Mouse (Mus musculus) ES-E14 (cell line): ENCODE measurements around the gene Gtf2f1.
A peak's percentile ranks its signal among the peaks of the same experiment; 100 is the strongest.

Source experiments
- CHD2 ChIP-seq: IDR thresholded peaks from 2 replicates; pipeline ENCODE4 v1.6.1; 2014; ENCODE audit warnings: mild to moderate bottlenecking, low read depth, low read length, inconsistent platforms
- HCFC1 ChIP-seq: IDR thresholded peaks from 2 replicates; pipeline ENCODE4 v1.6.1; 2012; ENCODE audit warnings: low read length, inconsistent platforms, borderline replicate concordance; ENCODE audit not compliant: insufficient read depth
- ZC3H11A ChIP-seq: IDR thresholded peaks from 2 replicates; pipeline ENCODE4 v1.6.1; 2012; ENCODE audit warnings: low read depth, mild to moderate bottlenecking, inconsistent platforms, low read length, borderline replicate concordance
- ZNF384 ChIP-seq: IDR thresholded peaks from 2 replicates; pipeline ENCODE4 v1.6.1; 2012; ENCODE audit warnings: low read depth, low read length, inconsistent platforms

- TF ChIP-seq CHD2 = no peak
- TF ChIP-seq ZNF384 = no peak
- peak; percentile 89; the same call in 1 of the 2 replicates for TF ChIP-seq HCFC1
- TF ChIP-seq ZC3H11A = no peak
Observed at GRCm38 (mm10) chr17:56989467-56990114, 21.5 kb downstream of the Gtf2f1 start.
